Mouse (Mus musculus) adrenal gland, adult (tissue): ENCODE results near the gene Tectb.

ENCODE experiments used
- DNase-seq, 2 experiments: peaks; one replicate each; pipeline ENCODE4 v3.0.0; 2022 to 2023; ENCODE audit warnings: low spot score in 1 of 2; ENCODE audit not compliant: inconsistent age in 2 of 2

Gene Tectb

DNA sequence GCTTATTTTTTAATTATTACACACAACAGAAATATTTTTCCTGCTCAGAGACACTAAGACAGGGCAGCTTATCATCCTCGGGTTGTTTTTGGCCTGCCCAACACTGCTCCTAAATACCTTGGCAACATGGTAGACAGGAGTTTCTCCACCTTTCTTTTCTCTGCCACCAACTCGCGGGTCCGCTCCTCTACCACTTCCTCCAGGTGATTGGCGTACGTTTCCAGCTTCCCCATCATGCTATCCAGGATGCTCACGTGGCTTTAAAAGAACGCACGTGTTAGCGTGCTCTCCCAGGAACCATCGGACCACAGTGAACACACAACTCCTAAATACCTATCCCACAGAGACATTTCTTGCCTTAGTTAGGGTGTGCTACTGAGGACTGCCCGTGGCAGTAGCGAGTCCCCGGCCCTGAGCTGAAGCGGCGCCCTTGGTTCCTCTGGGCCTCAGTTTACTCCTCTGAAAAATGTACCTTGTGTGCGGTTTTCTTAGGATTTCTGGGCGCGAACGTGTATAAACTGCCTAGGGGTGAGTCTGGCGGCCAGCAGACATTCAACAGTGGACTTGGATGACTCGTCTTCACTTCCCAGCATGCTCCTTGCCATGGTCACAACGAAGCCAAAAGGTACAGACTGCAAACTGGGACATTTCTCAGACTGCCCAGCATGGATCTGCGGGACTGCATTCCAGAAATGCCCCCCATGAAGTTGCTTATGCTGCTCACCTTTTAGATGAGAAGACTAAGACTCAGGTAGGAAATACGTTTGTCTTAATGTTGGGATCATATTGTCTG is 27.4 kb downstream of the Tectb start:
- no peak for DNase-seq

DNA sequence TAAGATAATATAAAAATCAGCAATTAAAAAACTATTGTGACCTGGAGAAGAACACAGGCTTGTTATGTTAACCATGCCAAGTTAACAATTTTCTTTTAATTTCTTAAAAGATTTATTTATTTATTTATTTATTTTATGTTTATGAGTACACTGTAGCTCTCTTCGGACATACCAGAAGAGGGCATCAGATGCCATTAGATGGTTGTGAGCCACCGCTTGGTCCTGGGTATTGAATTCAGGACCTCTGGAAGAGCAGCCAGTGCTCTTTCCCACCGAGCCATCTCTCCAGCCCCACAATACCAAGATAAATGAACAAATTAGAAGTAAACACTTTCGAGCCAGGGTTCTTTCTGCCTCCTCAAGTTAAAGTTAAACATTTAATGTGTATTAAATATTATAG is 28.1 kb downstream of the Tectb start:
- no peak for DNase-seq

DNA sequence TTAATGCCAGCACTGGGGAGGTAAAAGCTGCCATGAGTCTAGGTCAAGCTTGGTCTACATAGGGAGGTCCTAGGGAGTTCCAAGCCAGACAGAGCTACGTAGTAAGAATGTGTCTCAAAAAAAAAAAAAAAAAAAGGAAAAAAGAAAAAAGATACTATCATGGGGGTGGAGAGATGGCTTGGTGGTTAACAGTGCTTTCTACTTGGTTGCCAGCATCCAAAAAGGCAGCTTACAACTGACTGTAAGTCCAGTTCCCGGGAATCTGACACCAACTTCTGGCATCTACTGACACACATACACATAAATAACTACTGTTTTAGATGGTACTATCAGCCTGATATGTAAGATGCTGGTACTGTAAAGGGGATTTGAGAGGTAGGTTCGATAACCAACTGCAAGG is 28.6 kb downstream of the Tectb start:
- DNase-seq: no peak

DNA sequence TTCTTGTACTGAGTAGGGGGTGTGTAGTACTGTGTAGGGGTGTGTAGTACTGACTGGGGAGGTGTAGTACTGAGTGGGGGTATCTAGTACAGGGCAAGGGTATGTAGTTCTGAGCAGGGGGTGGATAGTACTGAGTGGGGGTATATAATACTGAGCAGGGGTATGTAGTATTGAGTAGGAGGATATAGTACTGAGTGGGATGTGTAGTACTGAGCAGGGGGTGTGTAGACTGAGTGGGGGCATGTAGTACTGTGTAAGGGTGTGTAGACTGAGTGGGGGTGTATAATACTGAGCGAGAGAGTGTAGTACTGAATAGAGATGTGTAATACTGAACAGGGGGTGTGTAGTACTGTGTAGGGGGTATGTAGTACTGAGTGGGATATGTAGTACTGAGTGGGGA is 31.2 kb downstream of the Tectb start:
- no peak for DNase-seq

DNA sequence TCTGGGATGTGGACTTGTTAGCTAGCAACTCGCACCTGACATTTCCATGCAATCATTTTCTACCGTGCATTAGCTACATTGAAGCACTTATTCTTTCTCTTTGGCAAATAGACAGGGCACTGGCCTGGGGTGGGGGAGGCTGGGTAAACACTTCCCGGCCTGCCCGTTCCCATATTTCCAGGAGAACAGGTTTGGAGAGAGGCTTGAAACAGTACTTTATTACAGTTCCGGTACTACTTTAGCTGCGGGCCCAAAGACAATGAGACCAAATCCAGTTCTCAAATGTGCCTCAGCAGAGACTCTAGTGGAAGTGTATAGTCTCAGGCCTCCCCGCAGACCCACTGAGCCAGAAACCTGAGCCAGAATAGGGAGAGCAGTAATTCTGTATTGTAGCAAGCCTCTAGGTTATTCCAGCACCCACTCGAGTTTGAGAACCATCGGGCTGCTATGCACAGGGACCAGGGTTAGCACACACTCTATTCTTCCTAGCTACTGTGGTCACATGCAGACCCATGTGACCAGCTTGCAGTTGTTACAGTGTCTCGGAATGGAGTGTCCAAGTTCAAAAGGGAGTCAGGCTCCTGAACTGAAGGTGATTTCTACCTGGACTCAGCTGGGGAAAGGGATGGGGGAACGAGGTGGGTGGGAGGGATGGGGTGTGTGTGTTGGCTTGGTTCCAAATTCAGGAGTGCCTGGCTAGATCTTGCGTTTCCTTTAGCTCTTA is 33.2 kb downstream of the Tectb start:
- no peak for DNase-seq

DNA sequence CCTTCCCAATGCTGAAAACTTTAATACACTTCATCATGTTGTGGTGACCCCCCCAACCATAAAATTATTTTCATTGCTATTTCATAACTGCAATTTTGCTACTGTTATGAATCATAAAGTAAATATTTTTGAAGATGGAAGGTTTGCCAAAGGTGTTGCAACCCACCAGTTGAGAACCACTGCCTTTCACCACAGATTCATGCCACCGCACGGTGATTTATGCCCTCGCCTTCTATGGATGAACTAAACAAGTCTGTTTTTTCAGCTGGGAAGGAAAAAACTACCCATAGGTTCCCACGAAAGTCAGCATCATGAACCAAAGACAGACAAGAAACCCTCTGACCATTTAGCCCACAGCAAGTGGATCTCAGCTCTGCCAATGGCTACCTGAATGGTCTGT is 36.3 kb downstream of the Tectb start:
- DNase-seq: no peak

DNA sequence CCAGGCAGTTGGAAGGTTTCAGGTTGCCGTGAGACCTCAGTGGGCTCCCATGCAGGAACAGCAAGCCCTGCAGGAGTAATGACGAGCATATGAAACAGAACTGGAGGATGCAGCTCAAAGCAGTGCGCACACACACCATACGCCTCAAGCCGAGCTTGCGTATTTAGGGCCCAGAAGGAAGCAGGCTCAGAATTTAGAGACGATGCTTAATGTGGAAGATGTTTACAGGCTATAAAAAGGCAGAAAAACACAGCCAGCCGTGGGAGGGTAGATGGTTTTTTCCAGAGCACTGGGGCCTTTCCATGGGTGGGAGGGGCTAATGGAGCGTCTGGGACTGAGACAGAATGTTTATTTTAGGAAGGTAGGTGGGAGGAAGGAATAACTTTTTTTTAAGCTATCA is 36.8 kb downstream of the Tectb start:
- no peak for DNase-seq

DNA sequence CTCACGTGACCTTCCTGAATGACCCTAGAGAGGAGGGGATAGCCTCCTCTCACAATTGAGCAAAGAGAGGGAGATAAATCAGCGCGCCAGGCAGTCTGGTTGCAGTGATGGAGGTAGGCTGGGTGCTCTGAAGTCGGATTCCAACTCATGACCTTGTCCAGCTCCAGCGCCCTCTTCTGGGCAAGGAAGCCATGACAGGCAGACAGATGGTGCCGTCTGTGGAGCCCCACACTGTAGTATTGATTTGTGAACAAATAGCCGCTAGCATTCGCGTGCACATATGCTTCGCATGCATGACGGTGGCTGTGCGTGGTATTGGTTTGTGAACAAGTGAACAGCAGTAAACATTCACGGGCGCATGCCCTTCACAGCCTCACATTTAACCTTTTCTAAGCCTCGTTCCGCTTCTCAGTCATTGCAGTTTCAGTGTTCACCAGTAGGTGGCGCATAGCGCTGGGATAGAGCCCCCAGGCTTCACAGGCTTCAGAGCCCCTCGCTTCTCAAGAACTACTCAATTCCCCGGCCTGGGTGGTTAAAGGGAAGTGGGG is 37.7 kb downstream of the Tectb start:
- DNase-seq: peak; percentile 82 to 95

DNA sequence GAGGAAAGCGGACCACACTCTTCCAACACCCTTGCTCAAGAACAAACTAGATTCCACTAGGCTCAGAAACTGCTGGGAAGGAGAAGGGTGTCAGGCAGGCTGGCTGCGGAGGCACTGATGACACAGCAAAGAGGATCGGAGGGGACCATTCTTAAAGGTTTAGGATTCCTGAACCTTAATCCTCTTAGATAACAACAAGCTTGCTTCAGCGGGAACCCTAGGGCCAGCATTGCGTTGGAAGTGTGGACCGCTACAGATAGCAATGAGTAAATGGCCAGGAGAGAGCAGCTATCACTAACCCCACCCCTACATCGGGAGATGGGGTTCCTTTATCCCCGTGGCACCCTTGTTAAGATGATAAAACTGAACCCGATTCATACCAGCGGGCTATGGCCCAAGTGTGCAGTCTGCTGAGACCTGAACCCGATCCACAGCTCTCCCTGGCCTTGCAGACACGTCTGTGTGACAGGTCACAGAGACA is 38.2 kb downstream of the Tectb start:
- no peak for DNase-seq

DNA sequence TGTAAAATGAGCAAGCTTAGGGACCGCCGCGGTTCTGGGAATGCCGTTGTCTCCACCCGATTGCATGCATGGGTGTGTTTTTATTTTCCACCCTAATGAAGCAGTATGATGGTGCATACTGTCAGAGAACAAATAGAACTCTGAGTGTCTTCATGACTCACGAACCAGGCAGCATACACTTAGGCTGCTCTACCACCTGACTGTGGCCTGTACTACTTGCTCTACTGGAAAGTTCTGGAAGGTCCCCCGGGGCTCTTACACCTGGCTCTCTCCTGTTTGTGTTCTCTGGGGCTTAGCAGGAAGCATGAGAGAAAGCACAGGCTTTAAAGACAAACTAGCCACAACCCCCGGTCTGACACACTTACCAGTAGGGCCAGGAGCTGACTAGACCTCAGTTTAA is 38.8 kb downstream of the Tectb start:
- DNase-seq: no peak

DNA sequence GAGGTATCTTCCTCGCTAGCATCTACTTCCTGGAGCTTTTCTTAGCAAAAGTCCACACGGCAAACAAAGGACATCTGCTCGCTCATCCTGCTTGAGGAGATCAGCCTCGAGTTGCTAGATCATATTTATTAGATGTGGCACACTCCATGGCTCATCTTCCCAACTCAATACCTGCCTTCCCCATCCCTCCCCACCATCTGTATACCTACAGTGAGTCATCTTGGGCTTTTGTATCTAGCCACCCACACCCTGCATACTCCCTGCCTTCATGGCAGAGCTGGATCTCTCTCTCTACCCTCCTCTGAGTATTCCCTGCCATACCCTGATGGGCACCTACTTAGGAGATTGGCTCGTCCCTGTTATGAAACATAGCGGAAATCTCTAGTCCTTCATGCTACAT is 40.7 kb downstream of the Tectb start:
- no peak for DNase-seq

DNA sequence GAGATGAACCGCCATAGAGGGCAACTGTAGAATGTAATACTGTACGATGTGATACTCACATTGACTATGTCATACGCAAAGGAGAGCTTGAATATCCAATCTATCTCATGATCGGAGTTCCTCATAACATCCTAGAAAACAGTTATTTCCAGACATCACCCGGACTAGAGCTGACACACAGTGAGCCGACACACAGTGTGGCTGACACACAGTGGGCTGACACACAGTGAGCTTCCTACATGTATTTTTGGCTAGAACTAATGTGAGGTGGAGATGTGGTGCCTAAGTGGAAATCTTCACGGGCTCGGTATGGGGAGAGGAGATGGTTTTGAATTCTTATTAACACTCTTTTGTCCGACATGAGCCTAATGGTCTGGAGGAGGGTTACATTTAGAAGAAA is 41.7 kb downstream of the Tectb start:
- no peak for DNase-seq

DNA sequence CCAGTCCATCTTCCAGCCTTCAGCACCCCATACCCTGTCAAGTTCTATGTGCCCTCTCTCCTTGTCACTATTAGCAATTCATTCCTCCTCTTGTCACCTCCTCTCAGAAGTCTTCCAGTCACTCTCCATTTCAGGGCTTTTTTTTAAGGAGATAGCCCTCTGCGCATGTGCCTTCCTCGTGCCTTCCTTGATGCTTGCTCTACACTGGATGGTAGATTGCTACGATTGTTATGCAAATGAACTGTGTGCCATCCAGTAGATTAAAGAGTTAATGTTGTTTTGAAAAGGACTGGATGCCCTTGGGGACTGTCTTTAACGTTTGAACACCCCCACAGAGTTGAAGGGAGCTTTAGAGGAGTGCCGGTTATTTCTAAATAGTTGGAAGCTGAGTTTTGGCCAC is 46.1 kb downstream of the Tectb start:
- DNase-seq: no peak

DNA sequence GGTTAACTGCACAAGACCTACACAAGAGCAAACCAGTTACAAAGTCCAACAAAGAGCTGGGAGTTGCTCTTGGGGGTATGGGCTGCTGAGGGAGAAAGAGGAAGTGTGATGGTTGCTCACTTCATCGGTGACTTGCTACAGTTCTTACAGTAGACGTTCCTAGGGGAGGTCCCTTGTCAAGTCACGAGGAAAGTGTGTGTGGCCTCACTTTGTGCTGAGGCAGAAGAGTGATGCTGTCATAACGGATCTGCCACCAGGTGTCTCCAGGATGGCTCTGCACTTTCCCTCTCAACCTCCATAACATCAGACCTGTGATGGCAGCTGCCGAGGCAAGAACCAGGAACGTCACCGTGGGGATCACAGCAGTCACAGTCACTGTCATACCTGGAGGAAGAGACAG is 46.6 kb downstream of the Tectb start:
- no peak for DNase-seq

DNA sequence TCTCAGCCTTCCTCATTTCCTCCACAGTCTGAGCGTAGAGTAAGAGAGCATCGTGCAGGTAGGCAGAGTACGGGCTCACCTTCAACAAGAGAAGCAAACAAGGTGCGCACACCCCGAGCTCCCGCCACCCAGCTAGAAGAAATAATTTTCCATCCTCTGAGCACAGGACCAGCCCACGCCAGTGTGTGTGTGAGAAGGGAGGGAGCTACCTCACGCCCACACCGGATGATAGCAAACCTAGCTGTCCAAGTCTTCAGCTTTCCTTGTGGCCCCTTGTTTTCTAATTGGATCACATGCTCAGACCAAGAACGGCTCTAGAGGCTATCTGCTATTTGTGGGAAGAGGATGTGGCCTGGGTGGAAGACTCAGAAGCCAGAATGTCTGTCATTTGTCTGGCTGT is 50.5 kb downstream of the Tectb start:
- no peak for DNase-seq

DNA sequence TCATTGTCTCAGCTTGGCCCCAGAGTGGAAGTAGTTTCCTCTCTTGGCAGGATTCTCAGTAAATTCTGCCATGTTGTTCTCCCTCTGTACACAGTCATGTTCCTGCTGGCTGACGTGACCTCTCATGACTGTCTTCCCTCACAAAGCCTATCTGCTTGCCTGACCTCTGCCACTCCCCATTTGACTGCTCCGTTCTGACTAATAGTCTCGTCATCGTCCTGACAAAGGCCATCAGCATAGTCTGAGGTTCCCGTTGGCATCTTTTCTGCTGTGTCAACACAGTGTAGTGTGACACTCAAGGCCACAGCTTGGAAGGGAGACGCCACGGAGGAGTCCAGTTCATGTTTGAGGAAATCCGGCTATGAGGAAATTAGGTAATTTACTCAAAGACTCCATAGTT is 51.6 kb downstream of the Tectb start:
- peak; percentile 87 to 93 for DNase-seq

DNA sequence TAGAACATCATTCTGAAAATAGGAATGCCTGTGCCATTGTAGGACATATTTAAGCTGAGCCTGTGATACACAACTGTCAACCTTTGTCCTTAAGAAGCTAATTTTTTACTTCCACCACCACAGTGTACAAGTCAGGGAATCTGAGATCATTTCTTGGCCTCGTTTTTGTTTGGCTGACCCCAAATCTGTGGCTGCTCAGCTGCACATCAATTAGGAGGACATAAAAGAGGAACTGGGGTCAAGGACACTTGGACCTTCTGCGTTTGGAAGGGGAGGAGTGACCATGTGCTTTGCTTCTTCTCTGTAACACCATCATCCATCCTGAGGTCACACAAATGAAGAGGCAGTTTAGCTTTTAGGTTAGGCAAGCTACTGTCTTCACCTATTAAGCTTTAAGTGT is 55.5 kb downstream of the Tectb start:
- DNase-seq: peak; percentile 41 to 67

DNA sequence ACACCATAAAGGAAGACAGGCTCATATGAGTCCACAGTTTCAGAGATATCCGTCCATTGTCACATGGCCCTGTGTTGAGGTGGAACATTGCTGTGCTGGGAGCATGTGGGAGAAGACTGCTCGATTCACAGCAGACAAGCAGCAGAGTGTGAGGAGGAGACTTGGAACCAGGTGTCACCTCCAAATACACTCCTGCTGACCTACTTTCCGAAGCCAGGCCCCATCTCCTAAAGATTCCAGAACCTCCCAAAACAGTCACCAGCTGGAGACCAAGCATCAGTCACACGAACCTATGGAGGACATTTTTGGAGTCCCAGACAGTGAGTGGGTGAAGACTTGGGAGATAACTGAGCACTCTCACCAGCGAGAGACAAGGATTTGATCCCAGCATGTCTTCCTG is 56.0 kb downstream of the Tectb start:
- no peak for DNase-seq

DNA sequence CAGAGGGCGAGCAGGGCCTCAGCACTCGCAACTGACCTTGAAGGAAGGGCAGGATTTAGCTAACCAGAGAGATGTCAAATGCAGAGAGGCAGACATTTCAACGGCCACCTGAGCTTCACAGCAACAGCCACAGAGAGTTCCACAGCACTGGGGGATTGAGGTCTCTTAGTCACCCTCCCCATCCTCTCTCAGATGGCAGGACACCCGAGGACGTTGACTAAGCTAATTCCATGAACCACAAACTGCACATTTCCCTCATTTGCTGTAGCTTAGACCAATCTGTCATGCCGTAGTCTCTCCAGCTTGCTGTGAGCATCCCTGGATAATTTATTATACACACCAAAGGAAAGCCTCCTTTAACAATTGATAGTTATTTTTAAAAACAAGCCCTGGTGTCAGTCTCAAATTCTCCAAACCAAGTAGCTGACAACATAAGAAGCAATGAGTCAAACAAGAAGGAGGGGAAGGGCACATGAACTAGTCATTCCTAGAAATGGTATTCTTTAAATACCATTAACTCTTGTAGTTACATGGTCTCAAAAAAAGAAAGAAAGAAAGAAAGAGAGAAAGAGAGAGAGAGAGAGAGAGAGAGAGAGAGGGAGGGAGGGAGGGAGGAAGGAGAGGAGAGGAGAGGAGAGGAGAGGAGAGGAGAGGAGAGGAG is 59.4 kb downstream of the Tectb start:
- DNase-seq: no peak

DNA sequence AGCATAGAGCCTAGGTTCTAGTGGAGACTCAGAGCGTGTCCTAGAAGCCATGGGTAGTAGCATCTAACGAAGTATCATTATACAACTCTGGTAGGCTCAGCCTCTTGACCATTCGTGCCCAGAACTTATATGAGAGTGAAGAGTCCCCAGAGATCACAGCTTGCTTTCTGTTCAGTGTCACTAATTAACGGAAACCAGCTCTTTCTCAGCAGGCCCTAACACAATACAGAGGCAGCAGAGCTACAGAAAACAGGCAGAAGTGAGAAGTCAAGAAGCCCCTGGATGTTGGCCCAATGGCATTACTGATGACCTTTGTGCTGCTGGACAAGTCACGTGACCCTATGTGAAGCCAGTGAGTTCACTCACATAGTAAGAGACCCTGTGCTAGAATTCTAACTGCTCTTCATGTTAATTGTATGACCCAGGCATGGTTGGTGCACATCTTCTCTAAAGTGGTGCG is 60.7 kb downstream of the Tectb start, which contains the start of gene Gucy2g:
TSS of gene Gucy2g (minus strand) at position 51 of the 460 bp plus-strand sequence.
- no peak for DNase-seq

DNA sequence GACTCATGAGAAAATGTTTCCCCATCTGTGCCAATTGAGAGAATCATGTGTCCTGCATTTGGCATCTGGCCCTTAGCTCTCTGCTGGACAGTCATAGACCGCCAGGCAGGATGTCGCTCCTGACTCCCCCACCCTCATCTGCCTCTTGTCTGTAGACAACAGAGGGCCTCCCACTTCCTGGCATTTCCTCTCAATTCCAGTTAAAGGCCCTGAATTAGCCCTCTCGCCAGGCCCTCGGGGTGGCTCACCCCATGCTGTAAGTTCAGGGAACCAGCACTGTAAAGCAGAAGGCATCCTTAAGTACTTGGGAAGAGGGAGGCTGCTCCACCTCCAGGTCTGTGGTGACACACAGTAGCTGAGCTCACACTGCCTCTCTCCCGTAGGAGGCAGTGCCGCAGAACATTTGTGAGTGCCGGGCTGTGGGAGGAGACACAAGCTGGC is 64.3 kb downstream of the Tectb start:
- peak; percentile 73 to 84 for DNase-seq
